Mouse (Mus musculus) heart, embryonic 11.5 days (tissue): ENCODE data around the gene Tank. TPM values are rescaled to one million over a fixed set of nuclear protein-coding genes. Genes with fewer than 3 reads are reported as not detected.

Source experiments
- ATAC-seq: fragments of 200-750 bp; cut with Nextera tagmentation; replicated peaks from 2 replicates; pipeline ENCODE4 v1.8.0; 2017; ENCODE audit warnings: moderate library complexity; ENCODE audit not compliant: insufficient number of reproducible peaks, low FRiP score, low TSS enrichment
- H3K27ac ChIP-seq: fragments of 300-500 bp; sonication (generic); 2 replicates; pipeline ENCODE4 v1.5.1; 2014; ENCODE audit warnings: mild to moderate bottlenecking, low read depth, low read length
- H3K27me3 ChIP-seq: fragments of 300-500 bp; sonication (generic); 2 replicates; pipeline ENCODE4 v1.6.1; 2014; ENCODE audit warnings: mild to moderate bottlenecking, low read length, mixed read lengths; ENCODE audit not compliant: control insufficient read depth, insufficient read depth
- H3K36me3 ChIP-seq: fragments of 300-500 bp; sonication (generic); 2 replicates; pipeline ENCODE4 v1.6.1; 2014; ENCODE audit warnings: mild to moderate bottlenecking, low read length, moderate library complexity, mixed read lengths; ENCODE audit not compliant: control insufficient read depth, insufficient read depth
- H3K4me1 ChIP-seq: fragments of 300-500 bp; sonication (generic); 2 replicates; pipeline ENCODE4 v1.6.1; 2014; ENCODE audit warnings: low read length; ENCODE audit not compliant: control insufficient read depth, insufficient read depth
- H3K4me2 ChIP-seq: fragments of 300-500 bp; sonication (generic); 2 replicates; pipeline ENCODE4 v1.6.1; 2014; ENCODE audit warnings: mild to moderate bottlenecking, moderate library complexity
- H3K4me3 ChIP-seq: fragments of 300-500 bp; sonication (generic); 2 replicates; pipeline ENCODE4 v1.5.1; 2014; ENCODE audit warnings: low read depth, low read length
- H3K9ac ChIP-seq: fragments of 300-500 bp; sonication (generic); 2 replicates; pipeline ENCODE4 v1.6.1; 2014; ENCODE audit warnings: mild to moderate bottlenecking, low read depth, low read length, moderate library complexity
- H3K9me3 ChIP-seq: fragments of 300-500 bp; sonication (generic); replicated peaks from 2 replicates; pipeline ENCODE4 v1.6.1; 2016; ENCODE audit warnings: low read length; ENCODE audit not compliant: control insufficient read depth
- WGBS: fragments of 180-500 bp; shearing (Covaris S2); extraction: QIAGEN DNeasy Blood & Tissue Kit; methylation state at CpG from one replicate; pipeline ENCODE4 v1.1.7; 2014; ENCODE audit not compliant: insufficient replicate concordance; 5-methylcytosine and 5-hydroxymethylcytosine counted together
- polyA plus RNA-seq: library from polyadenylated mRNA; unstranded; fragments of >200 nt; fragmentation: Nextera tagmentation; extraction: Ambion mirVana; gene quantifications from 2 replicates; pipeline ENCODE4 v1.2.1, GENCODE M21; 2014

Tank gene
- polyA plus RNA-seq, 1 experiment from 2014 or later, result 27.3 TPM

GRCm38 (mm10) chr2:61585447-61585846 lies 7.1 kb downstream of the Tank start:
- ATAC-seq, result no peak
- 62% methylated on average over 1 of the region's 1 CpGs for WGBS

GRCm38 (mm10) chr2:61586166-61586565 lies 7.8 kb downstream of the Tank start:
- no peaks in the 10 kb centered on the region for H3K36me3 ChIP-seq
- no peak overlapping the region for H3K4me2 ChIP-seq
- no peak overlapping the region for H3K27ac ChIP-seq
- no peaks in the 10 kb centered on the region for H3K4me1 ChIP-seq
- H3K9me3 ChIP-seq, result no peaks in the 10 kb centered on the region
- H3K27me3 ChIP-seq, result no peaks in the 10 kb centered on the region
- ATAC-seq, result no peak
- H3K4me3 ChIP-seq, result no peak overlapping the region
- no peak overlapping the region for H3K9ac ChIP-seq
- 87% methylated on average over 3 of the region's 3 CpGs for WGBS

More at GRCm38 (mm10) chr2:61585447-61585846, 7.1 kb downstream of the Tank start:
- Histone ChIP-seq H3K9me3 (no peaks in the 10 kb centered on the region), H3K9ac (no peak overlapping the region), H3K4me1 (no peaks in the 10 kb centered on the region), H3K4me2 (no peak overlapping the region), H3K27me3 (no peaks in the 10 kb centered on the region), H3K27ac (no peak overlapping the region), H3K4me3 (no peak overlapping the region), H3K36me3 (no peaks in the 10 kb centered on the region)

DNA sequence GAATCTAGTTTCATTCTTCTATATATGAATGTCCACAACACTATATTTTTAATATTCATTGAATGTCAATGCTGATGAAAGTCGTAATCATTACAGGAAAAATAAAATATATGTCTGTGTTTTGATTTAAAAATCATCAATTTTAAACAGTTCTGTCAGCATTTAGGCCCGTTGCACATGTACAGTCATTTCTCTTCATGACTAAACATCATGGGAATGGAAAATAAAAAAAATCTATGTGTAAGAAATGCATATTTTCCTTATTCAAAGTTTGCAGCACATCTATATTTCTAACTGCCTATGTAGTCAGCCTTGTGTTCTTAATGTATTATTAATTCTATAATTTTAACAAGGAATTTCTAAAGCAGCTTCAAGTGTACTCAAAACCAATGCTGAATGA lies 12.4 kb downstream of the Tank start:
- 86% methylated on average over 2 of the region's 2 CpGs for WGBS
- Histone ChIP-seq H3K27me3 (no peaks in the 10 kb centered on the region), H3K36me3 (no peaks in the 10 kb centered on the region), H3K9me3 (no peaks in the 10 kb centered on the region), H3K4me3 (no peak overlapping the region), H3K9ac (no peak overlapping the region), H3K4me1 (no peaks in the 10 kb centered on the region), H3K27ac (no peak overlapping the region), H3K4me2 (no peak overlapping the region)
- ATAC-seq, result no peak

- Histone ChIP-seq H3K36me3 (no peaks in the 10 kb centered on the region), H3K9me3 (no peaks in the 10 kb centered on the region), H3K4me1 (no peaks in the 10 kb centered on the region), H3K27ac (no peak overlapping the region), H3K4me3 (no peak overlapping the region), H3K9ac (no peak overlapping the region), H3K27me3 (no peaks in the 10 kb centered on the region), H3K4me2 (no peak overlapping the region)
- ATAC-seq, result no peak
- 85% methylated on average over 3 of the region's 3 CpGs for WGBS
Measured at GRCm38 (mm10) chr2:61592095-61592494, 13.7 kb downstream of the Tank start.

DNA sequence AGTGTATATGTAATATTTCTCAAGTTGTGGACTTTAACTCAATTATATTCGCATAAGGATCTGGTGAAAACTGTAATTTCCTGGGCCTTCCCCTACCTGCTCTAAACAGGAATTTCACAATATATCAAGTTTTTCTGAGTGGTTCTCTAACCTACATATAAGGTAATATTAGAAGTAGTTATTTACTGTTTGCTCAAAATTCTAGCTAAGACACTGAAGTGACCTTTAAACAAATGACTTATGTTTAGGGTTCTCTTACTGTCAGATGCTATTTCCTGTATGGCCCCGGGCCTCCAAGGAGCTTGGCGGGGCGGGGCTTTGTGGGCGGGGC lies 14.3 kb downstream of the Tank start:
- H3K36me3 ChIP-seq, result no peaks in the 10 kb centered on the region
- no peaks in the 10 kb centered on the region for H3K27me3 ChIP-seq
- no peaks in the 10 kb centered on the region for H3K4me1 ChIP-seq
- H3K27ac ChIP-seq, result peak overlapping the region; percentile 94; the same call in 1 of the 2 replicates
- no peaks in the 10 kb centered on the region for H3K9me3 ChIP-seq
- H3K9ac ChIP-seq, result no peak overlapping the region; the same call in 1 of the 2 replicates
- 15% methylated on average over 5 of the region's 5 CpGs for WGBS
- ATAC-seq, result no peak
- H3K4me2 ChIP-seq, result peak overlapping the region; percentile 81
- H3K4me3 ChIP-seq, result peak overlapping the region; percentile 85

- no peaks in the 10 kb centered on the region for H3K27me3 ChIP-seq
- peak overlapping the region; percentile 81 for H3K4me2 ChIP-seq
- under 1% methylated on average over 62 of the region's 62 CpGs for WGBS
- H3K4me3 ChIP-seq, result peak overlapping the region; percentile 85
- H3K36me3 ChIP-seq, result no peaks in the 10 kb centered on the region
- peak overlapping the region; percentile 95 for H3K9ac ChIP-seq
- H3K4me1 ChIP-seq, result no peaks in the 10 kb centered on the region
- peak; percentile 95 for ATAC-seq
- H3K27ac ChIP-seq, result peak overlapping the region; percentile 94
- H3K9me3 ChIP-seq, result no peaks in the 10 kb centered on the region
Measured at GRCm38 (mm10) chr2:61593030-61593811, 14.8 kb downstream of the Tank start.

- Histone ChIP-seq H3K36me3 (no peaks in the 10 kb centered on the region), H3K4me1 (no peaks in the 10 kb centered on the region), H3K4me3 (peak overlapping the region; percentile 85), H3K9me3 (no peaks in the 10 kb centered on the region), H3K9ac (peak overlapping the region; percentile 95), H3K27ac (peak overlapping the region; percentile 94), H3K27me3 (no peaks in the 10 kb centered on the region), H3K4me2 (peak overlapping the region; percentile 81)
- WGBS, result 3% methylated on average over 12 of the region's 12 CpGs
- no peak for ATAC-seq
Measured at GRCm38 (mm10) chr2:61593871-61594304, 15.5 kb downstream of the Tank start.

DNA sequence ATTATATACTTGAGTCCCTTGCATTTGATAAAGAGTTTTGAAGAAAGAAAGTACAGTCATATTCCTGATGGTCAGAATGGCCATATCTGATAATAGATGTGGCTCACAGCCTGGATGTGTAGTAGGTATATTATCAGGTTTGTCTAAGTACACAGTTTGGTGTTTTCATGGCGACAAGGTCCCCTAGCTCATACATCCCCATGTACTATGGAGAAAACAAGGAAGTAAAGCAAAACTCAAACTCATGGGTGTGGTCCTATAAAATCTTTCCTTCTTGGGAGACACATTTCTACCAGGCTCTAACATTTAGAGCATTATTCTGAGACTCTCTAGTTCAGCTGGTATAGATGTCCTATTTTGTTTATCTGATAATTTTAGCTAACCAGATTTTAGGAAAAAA lies 21.3 kb downstream of the Tank start:
- H3K36me3 ChIP-seq, result no peaks in the 10 kb centered on the region
- ATAC-seq, result no peak
- WGBS, result 93% methylated on average over 1 of the region's 1 CpGs
- no peaks in the 10 kb centered on the region for H3K4me1 ChIP-seq
- H3K4me2 ChIP-seq, result no peak overlapping the region
- no peaks in the 10 kb centered on the region for H3K27me3 ChIP-seq
- H3K4me3 ChIP-seq, result no peak overlapping the region
- no peak overlapping the region for H3K27ac ChIP-seq
- no peaks in the 10 kb centered on the region for H3K9me3 ChIP-seq
- H3K9ac ChIP-seq, result no peak overlapping the region

- no peaks in the 10 kb centered on the region for H3K4me1 ChIP-seq
- no peak overlapping the region for H3K4me3 ChIP-seq
- WGBS, result 72% methylated on average over 3 of the region's 3 CpGs
- no peak overlapping the region for H3K27ac ChIP-seq
- H3K9me3 ChIP-seq, result no peaks in the 10 kb centered on the region
- no peak overlapping the region for H3K9ac ChIP-seq
- H3K27me3 ChIP-seq, result no peaks in the 10 kb centered on the region
- no peak for ATAC-seq
- no peak overlapping the region for H3K4me2 ChIP-seq
- no peaks in the 10 kb centered on the region for H3K36me3 ChIP-seq
Measured at GRCm38 (mm10) chr2:61603461-61603860, 25.1 kb downstream of the Tank start.
